In genomic region chr15:77244634-77245033, GRCm38 (mm10) we compare ENCODE assay signal across 10 mouse cellular contexts.
DNase-seq lines count a peak whose midpoint lies in the region; ATAC-seq and TF ChIP-seq lines count a peak whose summit lies in the region.
"Had no signal": no experiment of that assay in that cellular context is flagged by ENCODE, and none has a peak within 500 bp of the region (broad histone marks: within the 10 kb centered on the region; RNA-seq: fewer than 3 reads in every experiment).

No protein-coding gene starts in this region.

- no peaks in the 10 kb centered on the region for H3K27me3 ChIP-seq in midbrain, embryonic 12.5 days
- H3K27me3 ChIP-seq in midbrain, embryonic 11.5 days (ENCODE audit: control insufficient read depth, insufficient read depth, low read length), result no peaks in the 10 kb centered on the region
- H3K27me3 ChIP-seq in hindbrain, embryonic 15.5 days, result no peaks in the 10 kb centered on the region
- no peaks in the 10 kb centered on the region for H3K27me3 ChIP-seq in neural tube, embryonic 14.5 days (ENCODE audit: control insufficient read depth, insufficient read depth, low read length)
- H3K27me3 ChIP-seq: limb, embryonic 13.5 days had no signal

- no peak for DNase-seq in gastrocnemius, adult 2 months
- no peak for DNase-seq in gastrocnemius, postnatal 36 days
- no peak for DNase-seq in midbrain, embryonic 11.5 days (ENCODE audit: low spot score, missing footprints)
- no peak for DNase-seq in right cerebral cortex, postnatal 36 days (ENCODE audit: low spot score in 2 of 2)
- DNase-seq in heart, adult 18-20 months, result no peak

- TF ChIP-seq CTCF in gastrocnemius, adult 2 months (IDR thresholded peaks at IDR 0.05), result no peak

- H3K36me3 ChIP-seq in midbrain, embryonic 12.5 days, result no peaks in the 10 kb centered on the region
- no peaks in the 10 kb centered on the region for H3K36me3 ChIP-seq in midbrain, embryonic 11.5 days (ENCODE audit: control insufficient read depth, insufficient read depth, low read length)
- H3K36me3 ChIP-seq in hindbrain, embryonic 15.5 days, result no peaks in the 10 kb centered on the region
- no peaks in the 10 kb centered on the region for H3K36me3 ChIP-seq in neural tube, embryonic 14.5 days (ENCODE audit: control insufficient read depth, insufficient read depth, low read length)
- H3K36me3 ChIP-seq: limb, embryonic 13.5 days had no signal

- WGBS in midbrain, embryonic 12.5 days, result 85% methylated on average over 5 of the region's 5 CpGs
- WGBS in midbrain, embryonic 11.5 days, result 89% methylated on average over 5 of the region's 5 CpGs
- 63% methylated on average over 5 of the region's 5 CpGs for WGBS in hindbrain, embryonic 15.5 days
- WGBS in neural tube, embryonic 14.5 days, result 75% methylated on average over 5 of the region's 5 CpGs

- intact Hi-C loops in gastrocnemius, adult 2 months (cut with DNase I), result no loop called here
- intact Hi-C loops in gastrocnemius, postnatal 36 days (cut with DNase I), result no loop called here

- no peak for ATAC-seq in midbrain, embryonic 12.5 days (ENCODE audit: low FRiP score, low read depth)
- no peak for ATAC-seq in midbrain, embryonic 11.5 days (ENCODE audit: low FRiP score)
- no peak for ATAC-seq in hindbrain, embryonic 15.5 days (ENCODE audit: low FRiP score, low read depth)
- ATAC-seq in neural tube, embryonic 14.5 days (ENCODE audit: low read depth), result no peak

- H3K9me3 ChIP-seq in midbrain, embryonic 12.5 days, result no peaks in the 10 kb centered on the region
- H3K9me3 ChIP-seq in midbrain, embryonic 11.5 days (ENCODE audit: control insufficient read depth, low read length), result no peaks in the 10 kb centered on the region
- H3K9me3 ChIP-seq in hindbrain, embryonic 15.5 days, result no peaks in the 10 kb centered on the region
- H3K9me3 ChIP-seq in neural tube, embryonic 14.5 days (ENCODE audit: control insufficient read depth, low read length), result no peaks in the 10 kb centered on the region
- H3K9me3 ChIP-seq: limb, embryonic 13.5 days had no signal

- peaks cover 32% of the 10 kb centered on the region for H3K4me1 ChIP-seq in midbrain, embryonic 12.5 days
- H3K4me1 ChIP-seq in midbrain, embryonic 11.5 days (ENCODE audit: control insufficient read depth, insufficient read depth, low read length), result peaks cover 12% of the 10 kb centered on the region
- peaks cover 46% of the 10 kb centered on the region for H3K4me1 ChIP-seq in hindbrain, embryonic 15.5 days (replicated peaks)
- H3K4me1 ChIP-seq in neural tube, embryonic 14.5 days (ENCODE audit: control insufficient read depth, insufficient read depth, low read length), result peaks cover 16% of the 10 kb centered on the region

- H3K4me2 ChIP-seq in midbrain, embryonic 12.5 days (replicated peaks), result peak overlapping the region; percentile 37
- H3K4me2 ChIP-seq in midbrain, embryonic 11.5 days, result no peak overlapping the region
- peak overlapping the region; percentile 57 for H3K4me2 ChIP-seq in hindbrain, embryonic 15.5 days
- peak overlapping the region; percentile 61 for H3K4me2 ChIP-seq in neural tube, embryonic 14.5 days (ENCODE audit: low read depth, low read length)

- peak overlapping the region; percentile 32; the same call in 1 of the 2 replicates for H3K4me3 ChIP-seq in gastrocnemius, adult 2 months
- no peak overlapping the region for H3K4me3 ChIP-seq in midbrain, embryonic 12.5 days
- no peak overlapping the region for H3K4me3 ChIP-seq in midbrain, embryonic 11.5 days (ENCODE audit: low read depth, low read length)
- peak overlapping the region; percentile 45 for H3K4me3 ChIP-seq in hindbrain, embryonic 15.5 days
- H3K4me3 ChIP-seq in neural tube, embryonic 14.5 days (ENCODE audit: low read depth, low read length), result peak overlapping the region; percentile 32

- peak overlapping the region; percentile 82 for H3K27ac ChIP-seq in gastrocnemius, adult 2 months
- no peak overlapping the region for H3K27ac ChIP-seq in midbrain, embryonic 12.5 days (replicated peaks)
- H3K27ac ChIP-seq in midbrain, embryonic 11.5 days (ENCODE audit: low read depth, low read length), result no peak overlapping the region
- H3K27ac ChIP-seq in hindbrain, embryonic 15.5 days (replicated peaks), result peak overlapping the region; percentile 73
- no peak overlapping the region for H3K27ac ChIP-seq in neural tube, embryonic 14.5 days (ENCODE audit: low read depth, low read length)
- H3K27ac ChIP-seq: macrophage had no signal

- no peak overlapping the region for H3K9ac ChIP-seq in midbrain, embryonic 12.5 days (replicated peaks)
- no peak overlapping the region for H3K9ac ChIP-seq in midbrain, embryonic 11.5 days (ENCODE audit: low read length)
- peak overlapping the region; percentile 56 for H3K9ac ChIP-seq in hindbrain, embryonic 15.5 days
- peak overlapping the region; percentile 25; the same call in 1 of the 2 replicates for H3K9ac ChIP-seq in neural tube, embryonic 14.5 days (replicated peaks; ENCODE audit: low read depth, low read length)
- H3K9ac ChIP-seq: limb, embryonic 13.5 days had no signal

Comparison
In these comparisons a context has a peak if more than half of its experiments do, and no peak if none do; other contexts are left out.
1. H3K27ac ChIP-seq: peak in gastrocnemius, adult 2 months (single experiment) and hindbrain, embryonic 15.5 days (single experiment); none in midbrain, embryonic 12.5 days (single experiment), midbrain, embryonic 11.5 days (single experiment) and neural tube, embryonic 14.5 days (single experiment).
2. H3K4me3 ChIP-seq: peak in gastrocnemius, adult 2 months (single experiment), hindbrain, embryonic 15.5 days (single experiment) and neural tube, embryonic 14.5 days (single experiment); none in midbrain, embryonic 12.5 days (single experiment) and midbrain, embryonic 11.5 days (single experiment).
3. H3K9ac ChIP-seq: peak in hindbrain, embryonic 15.5 days (single experiment) and neural tube, embryonic 14.5 days (single experiment); none in midbrain, embryonic 12.5 days (single experiment) and midbrain, embryonic 11.5 days (single experiment).